Mouse (Mus musculus): ENCODE results near the gene Fgf14.
"Not testable (repeated sequence)": the region's sequence is repeated elsewhere in the genome, so short reads cannot be mapped to it uniquely, and the experiment has no call there.

The Fgf14 gene

DNA sequence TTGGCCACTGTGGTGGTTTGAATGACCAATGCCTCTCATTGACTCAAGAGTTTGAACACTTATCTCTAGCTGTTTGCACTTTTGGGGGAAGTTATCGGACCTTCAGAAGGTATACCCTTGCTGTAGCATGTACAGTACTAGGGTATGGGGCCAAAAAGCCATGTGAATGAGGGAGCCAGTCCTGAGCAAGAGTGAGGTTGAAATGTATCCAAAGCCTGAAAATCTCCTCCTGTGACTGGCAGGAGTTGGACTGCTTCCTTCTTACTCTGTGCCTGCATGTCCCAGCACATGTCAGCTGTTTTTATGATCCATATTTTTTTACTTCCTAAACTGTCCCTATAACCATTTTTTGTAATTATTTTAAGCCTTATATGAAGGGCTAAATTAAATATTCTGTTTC, 632.9 kb downstream of the Fgf14 start:
- H3K36me3 ChIP-seq (ENCODE audit: insufficient read depth, low read length), result no peaks in the 10 kb centered on the region
- TF ChIP-seq NANOG (IDR thresholded peaks at IDR 0.05; ENCODE audit: borderline replicate concordance, low read length) (no peak), CTCF (conservative IDR thresholded peaks at IDR 0.05; ENCODE audit: low read length) (no peak), POU5F1 (IDR thresholded peaks at IDR 0.05; ENCODE audit: borderline replicate concordance, low read length) (no peak)
- no peak overlapping the region for H3K4me3 ChIP-seq (replicated peaks; ENCODE audit: low read length)
- no peaks in the 10 kb centered on the region for H3K27me3 ChIP-seq (ENCODE audit: insufficient read depth, low read length)
- H3K4me1 ChIP-seq (replicated peaks; ENCODE audit: low read depth, low read length), result peaks cover 5% of the 10 kb centered on the region; the same call in 1 of the 2 replicates
- no peaks in the 10 kb centered on the region for H3K9me3 ChIP-seq (ENCODE audit: low read length)

DNA sequence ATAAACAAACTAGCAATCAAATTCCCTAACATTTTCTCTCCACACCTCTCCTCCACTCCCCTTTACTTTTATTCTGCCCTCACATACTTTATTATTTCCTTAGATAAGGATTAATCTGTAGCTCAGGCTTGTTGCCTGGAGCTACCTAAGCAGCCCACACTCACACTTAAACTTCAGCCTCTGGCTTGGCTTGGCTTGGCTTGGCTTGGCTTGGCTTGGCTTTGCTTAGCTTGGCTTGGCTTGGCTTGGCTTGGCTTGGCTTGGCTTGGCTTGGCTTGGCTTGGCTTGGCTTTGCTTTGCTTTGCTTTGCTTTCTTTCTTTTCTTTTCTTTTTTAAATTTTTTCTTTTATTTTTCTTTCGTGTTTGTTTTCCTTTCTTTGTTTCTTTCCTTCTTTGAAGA, 636.3 kb downstream of the Fgf14 start:
- Histone ChIP-seq H3K9me3 (ENCODE audit: low read length) (no peaks in the 10 kb centered on the region), H3K4me1 (replicated peaks; ENCODE audit: low read depth, low read length) (peaks cover 30% of the 10 kb centered on the region), H3K36me3 (ENCODE audit: insufficient read depth, low read length) (peaks cover 6% of the 10 kb centered on the region), H3K27me3 (ENCODE audit: insufficient read depth, low read length) (no peaks in the 10 kb centered on the region), H3K4me3 (replicated peaks; ENCODE audit: low read length) (no peak overlapping the region)
- TF ChIP-seq CTCF (conservative IDR thresholded peaks at IDR 0.05; ENCODE audit: low read length), result no peak
- no peak for TF ChIP-seq POU5F1 (IDR thresholded peaks at IDR 0.05; ENCODE audit: borderline replicate concordance, low read length)
- TF ChIP-seq NANOG (IDR thresholded peaks at IDR 0.05; ENCODE audit: borderline replicate concordance, low read length), result no peak

DNA sequence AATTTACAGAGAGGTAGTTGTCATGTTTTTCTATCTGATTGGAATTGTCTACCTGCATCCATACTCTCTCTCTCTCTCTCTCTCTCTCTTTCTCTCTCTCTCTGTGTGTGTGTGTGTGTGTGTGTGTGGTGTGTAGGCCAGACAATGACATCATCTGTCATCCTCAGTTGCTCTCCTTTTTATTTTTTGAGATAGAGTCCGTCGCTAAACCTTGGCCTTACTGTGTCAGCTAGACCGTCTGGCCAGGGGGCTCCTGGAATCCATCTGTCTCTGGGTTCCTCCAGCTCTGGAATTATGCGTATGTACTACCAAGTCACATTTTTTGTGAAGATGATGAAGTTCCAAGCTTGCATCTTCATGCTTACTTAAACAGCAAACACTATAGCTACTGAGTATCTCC, 639.5 kb downstream of the Fgf14 start:
- no peak overlapping the region for H3K4me3 ChIP-seq (replicated peaks; ENCODE audit: low read length)
- peaks cover 6% of the 10 kb centered on the region; the same call in 1 of the 2 replicates for H3K9me3 ChIP-seq (ENCODE audit: low read length)
- TF ChIP-seq POU5F1 (IDR thresholded peaks at IDR 0.05; ENCODE audit: borderline replicate concordance, low read length) (no peak), NANOG (IDR thresholded peaks at IDR 0.05; ENCODE audit: borderline replicate concordance, low read length) (no peak), CTCF (conservative IDR thresholded peaks at IDR 0.05; ENCODE audit: low read length) (no peak)
- H3K36me3 ChIP-seq (ENCODE audit: insufficient read depth, low read length), result peaks cover 16% of the 10 kb centered on the region
- peaks cover 38% of the 10 kb centered on the region for H3K4me1 ChIP-seq (replicated peaks; ENCODE audit: low read depth, low read length)
- H3K27me3 ChIP-seq (ENCODE audit: insufficient read depth, low read length), result no peaks in the 10 kb centered on the region

DNA sequence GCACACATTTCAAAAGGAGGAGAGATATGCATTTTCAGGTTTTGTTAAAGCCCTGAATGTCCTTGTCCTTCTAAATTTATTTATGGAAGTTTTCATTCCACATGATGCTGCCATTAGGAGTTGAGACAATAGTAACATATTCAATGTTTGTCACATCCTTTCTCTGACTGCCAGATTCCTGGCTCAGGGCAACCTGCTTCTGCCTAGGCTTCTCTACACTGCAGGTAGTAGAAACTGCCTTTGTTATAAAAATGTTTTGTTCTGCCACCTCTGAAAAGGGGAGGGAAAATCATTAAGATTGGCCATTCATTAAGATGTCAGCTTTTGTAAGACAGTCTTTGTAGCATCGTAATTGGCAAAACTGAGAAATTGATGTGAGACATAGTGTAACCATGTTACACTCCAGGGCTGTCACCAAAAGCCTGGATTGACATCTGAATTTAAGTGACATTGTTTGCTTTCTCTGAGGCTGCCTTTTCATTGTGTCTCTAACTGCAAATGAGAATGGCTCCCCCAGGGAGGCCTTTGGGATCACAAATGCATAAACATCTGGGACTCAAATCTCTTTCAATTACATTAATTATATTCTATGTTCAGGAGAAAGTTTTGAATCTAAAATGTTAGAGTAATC, 640.2 kb downstream of the Fgf14 start:
- peaks cover 6% of the 10 kb centered on the region; the same call in 1 of the 2 replicates for H3K9me3 ChIP-seq (ENCODE audit: low read length)
- TF ChIP-seq CTCF (conservative IDR thresholded peaks at IDR 0.05; ENCODE audit: low read length), result no peak
- no peak for TF ChIP-seq NANOG (IDR thresholded peaks at IDR 0.05; ENCODE audit: borderline replicate concordance, low read length)
- no peak for TF ChIP-seq POU5F1 (IDR thresholded peaks at IDR 0.05; ENCODE audit: borderline replicate concordance, low read length)
- peaks cover 16% of the 10 kb centered on the region for H3K36me3 ChIP-seq (ENCODE audit: insufficient read depth, low read length)
- peaks cover 38% of the 10 kb centered on the region for H3K4me1 ChIP-seq (replicated peaks; ENCODE audit: low read depth, low read length)
- no peaks in the 10 kb centered on the region for H3K27me3 ChIP-seq (ENCODE audit: insufficient read depth, low read length)
- no peak overlapping the region for H3K4me3 ChIP-seq (replicated peaks; ENCODE audit: low read length)

DNA sequence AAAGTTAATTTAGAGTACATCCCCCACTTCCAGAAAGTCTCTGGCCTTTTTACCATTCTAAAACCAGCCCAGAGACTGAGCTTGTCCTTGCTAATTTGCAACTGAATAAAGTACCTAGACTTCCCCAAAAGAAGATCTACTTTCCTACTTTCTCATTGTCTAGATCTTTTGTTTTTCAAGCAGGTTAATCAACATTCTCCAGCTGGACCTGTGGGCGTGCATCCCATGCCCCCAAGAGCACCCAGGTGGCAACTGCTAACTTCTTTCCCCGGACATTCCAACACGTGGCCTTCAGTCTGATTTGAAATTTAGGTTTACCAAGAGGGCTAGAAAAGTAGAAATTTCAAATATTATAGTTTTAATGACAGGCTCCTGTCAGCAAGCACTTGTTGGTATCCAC, 643.6 kb downstream of the Fgf14 start:
- TF ChIP-seq NANOG (IDR thresholded peaks at IDR 0.05; ENCODE audit: borderline replicate concordance, low read length), result peak; percentile 82
- not testable (repeated sequence) for H3K4me3 ChIP-seq (replicated peaks; ENCODE audit: low read length); H3K27me3 ChIP-seq (ENCODE audit: insufficient read depth, low read length)
- Histone ChIP-seq H3K9me3 (ENCODE audit: low read length) (peaks cover 17% of the 10 kb centered on the region), H3K36me3 (ENCODE audit: insufficient read depth, low read length) (peaks cover 20% of the 10 kb centered on the region), H3K4me1 (replicated peaks; ENCODE audit: low read depth, low read length) (peaks cover 27% of the 10 kb centered on the region)

DNA sequence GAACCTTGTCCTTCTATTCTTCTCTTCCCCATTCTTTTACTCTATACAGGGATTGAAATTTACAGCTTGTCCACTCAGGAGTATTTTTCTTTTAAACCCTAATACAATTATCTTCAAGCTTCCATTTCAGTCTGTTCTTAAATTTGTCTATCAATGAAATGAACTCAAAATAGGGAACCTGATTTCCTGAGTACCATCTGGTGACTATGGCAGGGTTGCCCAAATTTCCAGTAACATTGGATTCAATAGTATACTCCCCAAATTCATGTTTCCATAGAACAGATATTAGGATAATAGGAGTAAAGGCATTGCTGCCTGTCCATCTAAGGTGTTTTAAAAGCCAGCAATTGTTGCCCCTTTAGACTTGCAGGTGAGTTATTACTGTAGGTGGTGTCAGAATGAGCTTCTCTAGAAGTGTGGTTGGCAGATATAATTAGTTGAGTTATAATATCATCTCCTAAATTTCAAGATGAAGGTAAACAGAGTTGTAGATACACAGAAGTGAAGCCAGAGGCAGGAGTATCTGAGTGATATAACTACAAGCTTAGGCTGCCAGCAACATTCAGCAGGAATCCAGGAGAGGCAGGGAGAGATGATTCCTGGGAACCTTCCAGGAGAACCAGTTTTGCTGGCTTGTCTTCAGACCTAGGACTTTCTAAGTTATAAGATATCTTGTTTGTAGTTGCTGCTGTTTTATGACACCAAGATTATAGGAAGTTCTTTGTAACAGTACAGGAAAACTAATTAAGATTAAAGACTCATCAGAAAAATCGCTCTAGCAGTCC, 648.8 kb downstream of the Fgf14 start:
- Histone ChIP-seq H3K27me3 (ENCODE audit: insufficient read depth, low read length) (no peaks in the 10 kb centered on the region), H3K36me3 (ENCODE audit: insufficient read depth, low read length) (peaks cover 4% of the 10 kb centered on the region), H3K4me3 (replicated peaks; ENCODE audit: low read length) (no peak overlapping the region), H3K4me1 (replicated peaks; ENCODE audit: low read depth, low read length) (no peaks in the 10 kb centered on the region), H3K9me3 (ENCODE audit: low read length) (peaks cover 11% of the 10 kb centered on the region)
- TF ChIP-seq NANOG (IDR thresholded peaks at IDR 0.05; ENCODE audit: borderline replicate concordance, low read length), result no peak
- no peak for TF ChIP-seq POU5F1 (IDR thresholded peaks at IDR 0.05; ENCODE audit: borderline replicate concordance, low read length)
- TF ChIP-seq CTCF (conservative IDR thresholded peaks at IDR 0.05; ENCODE audit: low read length), result no peak

DNA sequence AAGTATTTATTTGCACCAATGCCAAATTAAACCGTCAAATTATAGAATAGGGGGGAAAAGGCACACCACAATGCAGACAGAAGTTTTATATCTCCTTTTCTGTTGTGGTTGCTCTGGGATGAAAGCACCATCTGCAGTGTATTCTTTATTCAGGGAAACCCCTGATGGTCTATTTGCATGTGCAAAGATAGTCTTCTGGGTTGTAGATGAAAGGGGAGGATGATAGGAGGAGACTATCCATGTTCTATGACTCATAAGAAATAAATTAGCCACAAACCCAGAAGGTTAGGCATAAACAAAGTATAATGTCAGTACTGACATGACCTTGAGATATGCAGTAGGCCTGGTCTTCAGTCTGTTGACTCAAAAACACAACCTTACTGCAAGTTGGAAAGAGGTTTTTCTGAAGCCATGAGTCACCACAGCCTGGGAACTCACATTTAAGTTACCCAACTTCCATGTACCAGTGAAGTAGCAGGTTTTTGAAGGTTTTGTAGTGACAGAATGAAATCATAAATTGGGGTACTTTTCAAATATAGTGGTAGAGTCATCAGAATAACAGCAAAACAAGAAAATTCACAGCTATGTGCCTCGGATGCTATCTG, 686.2 kb downstream of the Fgf14 start:
- TF ChIP-seq NANOG (IDR thresholded peaks at IDR 0.05; ENCODE audit: borderline replicate concordance, low read length) (no peak), POU5F1 (IDR thresholded peaks at IDR 0.05; ENCODE audit: borderline replicate concordance, low read length) (no peak), CTCF (conservative IDR thresholded peaks at IDR 0.05; ENCODE audit: low read length) (no peak)
- Histone ChIP-seq H3K27me3 (ENCODE audit: insufficient read depth, low read length) (no peaks in the 10 kb centered on the region), H3K36me3 (ENCODE audit: insufficient read depth, low read length) (no peaks in the 10 kb centered on the region), H3K4me3 (replicated peaks; ENCODE audit: low read length) (no peak overlapping the region), H3K9me3 (ENCODE audit: low read length) (peaks cover 28% of the 10 kb centered on the region), H3K4me1 (replicated peaks; ENCODE audit: low read depth, low read length) (peaks cover 7% of the 10 kb centered on the region)

DNA sequence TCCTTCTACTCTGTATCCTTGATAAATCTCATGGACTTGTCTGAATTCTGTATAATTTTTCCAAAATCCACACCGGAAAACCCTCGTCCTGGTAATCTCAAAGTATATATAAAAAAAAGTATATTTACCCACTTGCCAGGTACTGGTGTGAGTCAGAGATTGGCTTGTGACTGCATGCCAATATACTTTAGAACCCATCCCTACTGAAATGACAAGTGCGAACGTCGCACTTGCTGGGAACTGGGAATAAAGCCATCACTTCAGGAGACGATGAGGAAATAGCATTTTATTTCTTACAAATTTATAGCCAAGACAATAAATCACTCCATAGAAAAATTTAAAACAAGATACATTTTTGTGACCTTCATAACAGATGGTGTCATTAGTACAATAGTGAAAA, 708.9 kb downstream of the Fgf14 start:
- TF ChIP-seq NANOG (IDR thresholded peaks at IDR 0.05; ENCODE audit: borderline replicate concordance, low read length) (no peak), POU5F1 (IDR thresholded peaks at IDR 0.05; ENCODE audit: borderline replicate concordance, low read length) (no peak), CTCF (conservative IDR thresholded peaks at IDR 0.05; ENCODE audit: low read length) (no peak)
- H3K4me3 ChIP-seq (replicated peaks; ENCODE audit: low read length), result no peak overlapping the region
- H3K4me1 ChIP-seq (replicated peaks; ENCODE audit: low read depth, low read length), result no peaks in the 10 kb centered on the region
- no peaks in the 10 kb centered on the region for H3K36me3 ChIP-seq (ENCODE audit: insufficient read depth, low read length)
- H3K9me3 ChIP-seq (ENCODE audit: low read length), result no peaks in the 10 kb centered on the region
- no peaks in the 10 kb centered on the region for H3K27me3 ChIP-seq (ENCODE audit: insufficient read depth, low read length)
